Mouse (Mus musculus): ENCODE results near the gene App. TPM values are rescaled to one million over a fixed set of nuclear protein-coding genes. Genes with fewer than 3 reads are reported as not detected.

App gene
- total RNA-seq, 2 experiments from 2014 or later, result 320 to 335 TPM

GRCm38 (mm10) chr16:84902995-84903394, 270.6 kb downstream of the App start:
- DNase-seq (ENCODE audit: low spot score in 2 of 2), result no peak
